Mouse (Mus musculus): ENCODE results near the gene Lrmda. TPM values are rescaled to one million over a fixed set of nuclear protein-coding genes. Genes with fewer than 3 reads are reported as not detected.

The Lrmda gene
- total RNA-seq, 2 experiments from 2014 or later = 1.5 to 2.4 TPM

DNA sequence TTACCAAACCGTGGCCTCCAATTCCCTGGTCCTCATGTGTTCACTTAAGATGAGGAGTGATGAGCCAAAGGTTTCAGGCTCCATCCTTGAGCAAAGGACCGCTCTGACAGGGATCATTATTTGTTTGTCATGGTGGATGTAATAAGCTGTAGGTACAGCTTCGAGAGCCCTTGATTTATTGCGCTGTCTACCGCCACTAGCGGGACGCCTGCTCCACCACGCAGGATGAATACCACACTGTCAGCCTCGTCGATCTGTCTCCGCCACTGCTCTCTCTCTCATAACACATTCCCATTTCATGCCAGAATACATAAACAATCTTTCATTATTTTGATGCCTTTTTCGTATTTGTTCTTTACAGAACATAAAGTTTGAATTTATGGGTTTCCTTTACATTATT is 235.9 kb downstream of the Lrmda start:
- no peak for DNase-seq

DNA sequence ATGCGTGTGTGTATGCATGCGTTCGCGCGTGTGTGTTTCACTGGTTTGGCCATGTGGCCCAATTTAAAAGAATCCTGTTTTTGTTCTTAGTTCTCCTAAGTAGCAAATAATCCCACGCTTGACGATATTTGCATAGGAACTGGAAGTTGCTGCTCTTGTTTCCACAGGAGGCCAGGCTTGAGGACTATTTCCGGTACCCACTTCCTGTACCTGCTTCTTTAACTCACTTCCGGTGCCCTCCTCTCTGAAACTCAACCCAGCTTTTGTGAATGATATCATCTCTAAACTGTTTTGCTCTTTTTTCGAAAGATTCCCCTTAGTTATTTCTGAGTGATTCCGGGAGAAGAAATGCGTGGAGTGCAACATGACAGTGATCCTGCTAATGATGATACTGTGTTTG is 236.8 kb downstream of the Lrmda start:
- DNase-seq = no peak

DNA sequence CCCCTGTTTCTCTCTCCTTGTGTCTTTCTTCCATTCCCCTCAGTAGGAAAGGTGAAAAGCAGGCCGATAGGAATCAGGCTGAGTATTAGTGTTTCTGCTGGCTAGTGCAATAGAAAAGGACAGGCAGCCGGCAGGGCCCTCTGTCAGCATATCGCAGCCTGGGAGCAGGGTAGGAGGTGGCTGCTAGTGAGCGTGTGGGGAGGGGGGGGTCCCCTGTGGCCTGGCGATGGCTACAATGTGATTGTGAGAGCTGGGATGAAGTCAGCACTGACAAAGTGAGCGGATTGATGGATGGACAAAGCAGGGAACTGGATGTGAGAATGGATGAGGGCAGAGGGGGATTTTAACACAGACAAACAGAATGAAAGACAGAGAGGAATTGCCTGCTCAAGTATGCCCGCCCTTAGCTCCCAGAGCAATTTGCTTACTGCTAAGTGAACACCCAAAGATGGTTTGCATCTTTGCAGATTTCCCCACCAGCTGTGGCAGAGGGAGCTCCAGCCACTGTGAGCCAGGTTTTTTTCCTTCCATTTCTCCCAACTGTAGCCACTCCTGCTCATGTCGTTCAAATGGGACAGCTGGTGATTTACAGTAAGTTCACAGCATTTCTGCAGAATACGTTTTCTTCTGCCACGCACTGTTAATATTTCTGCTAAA is 240.0 kb downstream of the Lrmda start:
- DNase-seq = peak; percentile 2 to 3

DNA sequence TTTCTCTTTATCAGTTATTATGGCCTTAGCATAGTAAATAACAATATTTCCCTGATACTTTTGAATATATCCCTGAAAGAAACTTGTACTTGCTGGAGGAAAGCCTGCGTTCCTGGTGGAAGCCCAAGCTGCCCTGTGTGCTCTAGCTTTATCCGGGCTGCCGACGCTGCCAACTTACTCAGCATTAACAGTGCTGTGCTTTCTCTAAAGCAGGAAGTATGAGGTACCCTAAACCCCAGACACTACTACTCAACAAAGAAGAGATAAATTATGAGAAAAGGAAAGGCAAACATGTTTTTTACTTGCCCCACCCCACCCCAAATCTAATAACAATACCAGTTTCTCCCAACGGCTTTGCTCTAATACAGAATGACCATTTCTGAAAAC is 240.5 kb downstream of the Lrmda start:
- no peak for DNase-seq

DNA sequence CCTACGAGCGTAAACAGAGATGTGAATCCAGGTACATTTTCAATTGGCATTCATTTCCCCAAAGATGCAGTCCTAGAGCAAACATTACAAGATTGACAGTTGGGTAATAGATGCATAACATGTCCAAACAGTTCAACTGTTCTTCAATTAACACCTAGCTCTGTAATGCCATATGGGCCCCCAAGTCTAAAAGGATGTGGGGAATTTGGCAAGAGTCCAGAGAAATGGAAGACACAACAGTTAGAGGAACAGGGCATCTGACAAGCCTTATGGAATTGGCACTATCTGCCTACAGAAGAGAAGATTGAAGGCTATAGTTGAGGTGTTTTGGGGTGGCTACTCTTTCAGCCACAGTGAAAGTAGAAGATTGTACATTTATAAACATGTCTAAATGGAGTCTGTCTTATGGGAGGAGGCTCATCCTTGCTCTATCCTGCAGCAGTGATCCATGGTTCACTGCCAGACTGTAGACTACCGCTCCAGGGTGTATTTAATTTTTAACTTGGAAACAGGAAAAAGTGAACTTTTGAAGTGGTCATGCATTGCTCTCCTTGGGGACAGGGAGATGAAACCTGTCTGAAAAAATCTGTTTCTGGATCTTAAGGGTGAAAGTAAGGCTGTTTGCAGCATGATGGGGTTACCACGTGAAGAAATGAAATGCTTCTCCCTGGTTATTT is 245.9 kb downstream of the Lrmda start:
- DNase-seq = no peak

DNA sequence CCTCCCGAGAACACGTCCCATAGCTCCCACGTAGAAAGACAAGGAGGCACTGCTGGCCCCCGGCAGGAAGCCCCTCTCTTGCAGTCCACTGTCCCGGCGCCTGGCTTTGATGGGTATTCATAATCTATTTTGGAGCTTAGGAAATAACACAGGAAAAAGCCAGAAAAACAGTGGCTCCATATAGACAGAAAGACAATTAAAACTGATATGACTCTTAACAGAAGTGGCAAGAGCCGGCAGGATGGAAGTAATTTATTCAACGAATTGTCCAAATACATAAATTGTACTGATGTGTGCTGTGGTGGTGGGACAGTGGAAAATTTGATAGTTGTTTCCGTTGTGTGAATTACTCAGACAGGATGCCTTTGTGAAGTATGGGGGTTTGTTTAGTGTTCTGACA is 250.3 kb downstream of the Lrmda start:
- DNase-seq = no peak

DNA sequence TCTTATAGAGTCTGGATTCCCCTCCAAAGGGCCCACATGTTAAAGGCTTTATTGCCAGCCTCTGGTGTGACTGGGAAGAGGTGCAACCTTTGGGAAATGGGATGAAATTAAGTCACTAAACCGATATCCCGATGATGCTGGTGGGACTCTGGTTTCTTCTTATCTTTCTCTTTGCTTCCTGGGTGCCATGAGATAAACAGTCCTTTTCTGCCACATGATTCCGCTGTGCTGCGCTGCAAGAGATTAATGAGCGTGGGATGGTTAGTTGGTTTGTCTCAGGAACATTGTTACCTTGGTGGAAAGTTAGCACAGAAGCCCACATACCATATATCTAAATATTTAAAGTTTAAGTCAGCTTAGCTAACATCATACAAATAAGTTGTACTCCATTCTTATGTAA is 258.5 kb downstream of the Lrmda start:
- DNase-seq = no peak

DNA sequence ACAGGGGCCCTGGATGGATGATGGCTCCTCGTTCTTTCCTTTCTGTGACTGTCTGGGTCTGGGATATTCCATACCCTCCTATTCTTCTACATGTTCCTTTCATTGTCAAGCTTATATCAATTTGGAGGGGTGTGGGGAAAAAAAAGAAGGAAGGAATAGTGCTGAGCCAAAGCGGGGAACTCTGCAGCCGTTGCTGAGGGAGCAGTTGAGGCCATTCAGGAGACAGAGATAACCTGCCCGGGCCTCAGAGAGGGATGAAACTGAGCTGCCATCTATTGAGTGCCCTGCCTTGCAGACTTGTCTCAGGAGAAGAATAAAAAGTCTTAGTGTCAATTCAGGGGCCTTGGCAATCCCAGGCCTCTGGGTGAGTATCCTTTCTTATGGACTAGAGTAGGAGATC is 260.1 kb downstream of the Lrmda start:
- no peak for DNase-seq

DNA sequence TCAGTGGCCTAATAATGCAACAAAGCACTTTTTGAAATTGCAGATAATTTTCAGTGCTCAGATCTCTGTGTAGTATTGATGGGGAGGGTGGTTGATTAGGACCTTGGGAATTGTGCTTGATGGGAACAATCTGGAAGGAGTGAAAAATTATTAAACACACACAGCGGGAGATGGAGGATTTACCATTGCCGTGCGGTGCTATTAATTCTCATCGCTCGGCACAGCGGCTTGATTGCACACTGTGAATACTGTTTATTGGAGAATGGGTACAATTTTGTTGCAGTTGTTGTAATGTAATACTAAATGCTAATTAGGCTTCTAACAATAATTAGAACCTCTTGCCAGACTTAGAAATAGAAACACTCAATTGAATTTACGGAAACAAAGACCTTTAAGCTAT is 262.1 kb downstream of the Lrmda start:
- DNase-seq = no peak

DNA sequence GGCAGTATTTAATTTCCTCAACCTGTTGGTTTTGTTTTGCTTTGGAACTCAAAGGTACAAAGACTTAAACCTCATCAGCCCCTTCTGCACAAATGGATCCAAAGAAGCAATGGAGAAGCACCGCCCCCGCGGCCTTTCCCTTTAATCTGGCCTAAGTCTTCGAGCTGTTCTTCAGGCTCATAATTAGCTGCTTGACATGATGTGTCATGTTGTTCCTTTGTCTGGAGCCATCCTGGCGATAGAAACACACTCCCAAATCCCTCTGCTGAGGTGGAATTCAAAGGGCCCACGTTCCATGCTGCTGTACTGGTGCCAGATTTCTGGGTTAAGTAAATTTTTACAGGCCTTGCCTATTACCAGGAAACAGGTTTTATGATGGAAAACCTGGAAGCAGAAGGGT is 263.3 kb downstream of the Lrmda start:
- DNase-seq = no peak

DNA sequence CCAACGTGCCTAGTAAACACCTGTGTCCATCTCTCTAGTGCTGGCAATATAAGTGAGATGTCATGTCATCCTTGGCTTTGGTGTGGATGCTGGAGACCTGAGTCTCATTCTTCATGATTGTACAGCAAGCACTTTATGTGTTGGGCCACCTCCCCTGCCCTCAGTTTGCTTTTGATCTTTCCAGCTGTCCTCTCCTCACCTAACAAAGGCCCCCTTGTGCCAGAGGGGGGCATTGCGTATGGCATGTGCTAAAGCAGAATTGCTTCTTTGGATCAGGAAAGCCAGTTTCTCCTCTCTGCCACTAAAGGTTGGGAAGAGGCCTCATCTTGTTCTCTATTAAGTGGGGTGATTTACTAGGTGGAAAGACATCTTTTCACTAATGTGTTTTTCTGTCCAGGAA is 264.2 kb downstream of the Lrmda start:
- DNase-seq = no peak

DNA sequence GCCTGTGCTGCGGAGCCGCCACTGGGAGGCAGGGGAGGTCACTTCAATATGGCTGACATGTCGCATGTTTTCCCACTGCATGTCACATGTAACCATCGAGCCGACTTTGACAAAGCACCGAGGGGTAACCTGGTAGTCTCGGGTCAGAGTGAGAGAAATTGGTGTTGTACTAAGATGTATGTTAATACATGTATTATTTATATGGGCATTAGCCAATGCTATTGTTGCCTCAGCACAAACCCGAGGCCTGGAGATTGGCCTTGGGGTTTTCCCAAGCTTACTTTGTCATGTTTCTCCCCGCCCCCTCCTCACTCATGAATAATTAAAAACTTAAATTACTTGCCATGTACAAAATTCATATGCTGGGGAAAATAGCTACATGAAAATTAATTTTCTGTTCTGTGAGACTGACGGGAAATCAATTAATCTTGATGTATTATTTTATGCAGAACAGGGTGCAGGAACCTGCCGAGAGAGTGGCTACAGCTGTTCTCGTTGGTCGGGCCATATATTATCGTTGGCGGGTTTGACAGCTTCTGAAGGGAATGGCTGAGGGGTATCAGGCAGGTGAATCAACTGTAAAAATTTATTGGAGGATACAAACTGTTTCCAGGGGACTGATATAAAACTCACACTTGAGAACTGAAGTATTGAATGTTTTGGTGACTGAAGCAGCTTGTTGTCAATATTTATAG is 265.5 kb downstream of the Lrmda start:
- DNase-seq = no peak

DNA sequence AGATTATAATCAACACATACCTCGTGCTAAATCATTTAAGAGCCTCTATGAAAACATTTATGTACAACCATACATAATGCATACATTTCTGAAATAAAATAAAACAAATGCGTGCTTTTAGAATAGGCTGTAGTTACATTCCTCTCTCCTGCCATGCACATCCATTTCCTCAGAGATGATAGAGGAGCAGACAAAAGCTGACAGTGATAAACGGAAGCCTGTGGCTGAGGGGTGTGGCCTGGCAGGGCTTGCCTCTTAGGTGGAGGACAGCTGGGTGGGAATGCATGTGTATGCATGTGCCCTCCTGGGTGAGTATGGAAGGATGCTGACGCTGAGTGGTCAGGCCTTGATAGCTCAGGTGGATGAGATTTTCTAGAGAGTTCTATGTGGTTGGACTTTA is 266.3 kb downstream of the Lrmda start:
- no peak for DNase-seq

DNA sequence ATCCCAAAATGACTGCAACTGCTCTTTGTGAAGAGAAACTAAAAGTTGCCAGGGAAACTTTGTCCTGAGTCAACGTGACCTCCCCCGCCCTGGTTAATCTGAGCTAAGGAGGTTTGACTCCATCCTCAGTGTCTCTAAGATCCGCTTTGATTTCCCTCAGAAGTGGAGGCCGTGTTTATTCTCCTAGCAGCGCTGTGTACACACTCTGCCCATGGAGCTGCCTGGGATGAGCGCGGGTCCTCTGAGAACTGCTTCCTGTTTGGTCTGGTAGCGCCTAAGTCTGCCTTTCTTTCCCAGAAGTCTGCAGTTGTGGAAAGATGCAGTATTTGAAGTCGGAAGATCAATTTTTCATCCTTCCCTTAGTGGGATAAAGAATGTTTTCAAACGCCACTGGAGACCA is 268.7 kb downstream of the Lrmda start:
- no peak for DNase-seq

DNA sequence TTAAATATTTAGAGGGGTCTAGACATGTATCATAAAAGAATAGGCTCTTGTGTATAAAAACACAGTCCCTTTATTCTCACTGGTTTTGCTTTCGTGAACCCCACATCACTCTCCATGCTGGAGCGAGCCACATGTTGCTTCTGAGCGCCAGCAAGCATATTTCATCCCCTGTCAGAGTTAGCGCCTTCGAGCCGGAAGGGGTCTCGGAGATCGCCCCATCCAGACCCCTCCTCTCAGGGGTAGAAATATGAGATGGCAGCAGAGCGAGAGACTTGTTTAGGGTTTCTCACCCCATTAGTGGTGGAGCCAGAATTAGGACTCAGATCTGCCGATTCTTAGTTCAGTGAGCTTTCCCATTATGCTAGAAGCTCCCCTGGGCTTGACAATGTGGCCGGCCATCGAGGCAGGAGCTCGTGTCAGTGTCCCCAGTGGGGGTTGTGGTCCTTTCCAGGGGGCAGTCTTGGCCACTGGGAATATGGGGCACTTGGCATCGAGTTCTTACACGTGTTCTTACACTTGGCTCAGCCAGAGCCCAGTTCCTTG is 269.9 kb downstream of the Lrmda start:
- no peak for DNase-seq

DNA sequence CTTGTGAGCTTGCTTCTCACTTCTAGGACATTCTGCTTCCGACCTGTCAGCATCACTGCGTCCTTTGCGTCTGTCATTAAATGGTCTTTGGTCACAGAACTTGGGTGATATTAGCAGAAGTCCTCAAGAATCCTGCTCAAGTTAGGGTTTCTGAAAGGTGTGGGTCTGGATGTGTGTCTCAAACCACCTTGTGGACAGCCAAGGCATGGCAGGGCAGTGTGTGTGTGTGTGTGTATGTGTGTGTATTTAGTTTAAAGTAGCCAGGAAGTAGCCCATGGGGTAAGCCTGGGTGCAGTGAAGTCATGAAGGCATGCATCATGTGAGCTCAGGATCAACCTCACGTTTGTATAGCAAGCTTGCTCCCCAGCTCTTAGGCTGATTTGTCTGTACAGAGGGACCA is 274.9 kb downstream of the Lrmda start:
- no peak for DNase-seq

DNA sequence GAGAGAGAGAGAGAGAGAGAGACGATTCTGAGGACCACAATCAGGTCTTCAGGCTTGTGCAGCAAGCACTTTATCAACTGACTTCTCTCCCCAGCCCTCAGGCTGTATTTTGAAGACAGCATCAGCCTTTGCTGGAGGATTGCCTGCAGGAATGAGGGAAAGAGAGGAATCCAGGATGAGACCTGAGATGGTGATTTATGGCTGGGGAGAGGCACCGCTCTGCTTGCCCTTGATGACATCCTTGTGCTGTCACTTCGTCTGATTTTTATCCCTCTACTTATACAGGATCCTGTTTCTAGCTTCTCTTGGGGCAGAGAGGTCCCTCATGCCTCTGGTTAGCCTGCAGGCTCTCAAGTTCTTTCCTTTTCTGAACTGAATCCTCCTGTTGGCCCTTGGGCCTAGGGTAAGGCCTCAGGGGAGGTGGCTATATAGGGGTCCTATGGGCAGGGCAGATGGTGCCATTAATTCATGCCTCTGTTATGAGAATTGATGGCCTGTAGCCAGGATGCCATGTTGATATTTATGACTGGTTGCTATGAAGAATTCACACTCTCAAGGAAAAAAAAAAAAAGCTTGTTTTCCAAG is 277.2 kb downstream of the Lrmda start:
- DNase-seq = no peak

DNA sequence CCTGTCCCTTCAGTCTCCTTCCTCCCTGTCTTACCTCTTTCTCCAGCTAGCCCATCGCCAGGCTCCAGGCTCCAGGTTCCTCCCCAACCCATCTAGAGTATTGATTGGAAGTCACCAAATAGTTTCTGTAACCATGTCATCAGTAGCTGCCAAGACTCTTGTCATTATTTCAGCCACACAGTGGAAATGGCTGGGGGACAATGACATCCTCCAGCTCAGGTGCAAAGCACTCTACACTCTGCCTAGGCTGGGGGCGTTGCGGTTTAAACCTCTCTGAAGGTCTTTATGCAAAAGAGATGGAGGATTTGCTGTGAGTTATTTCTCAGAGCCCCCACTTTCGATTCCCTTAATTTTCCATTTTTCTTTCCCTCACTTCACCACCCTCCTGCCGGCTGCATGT is 287.2 kb downstream of the Lrmda start:
- no peak for DNase-seq

DNA sequence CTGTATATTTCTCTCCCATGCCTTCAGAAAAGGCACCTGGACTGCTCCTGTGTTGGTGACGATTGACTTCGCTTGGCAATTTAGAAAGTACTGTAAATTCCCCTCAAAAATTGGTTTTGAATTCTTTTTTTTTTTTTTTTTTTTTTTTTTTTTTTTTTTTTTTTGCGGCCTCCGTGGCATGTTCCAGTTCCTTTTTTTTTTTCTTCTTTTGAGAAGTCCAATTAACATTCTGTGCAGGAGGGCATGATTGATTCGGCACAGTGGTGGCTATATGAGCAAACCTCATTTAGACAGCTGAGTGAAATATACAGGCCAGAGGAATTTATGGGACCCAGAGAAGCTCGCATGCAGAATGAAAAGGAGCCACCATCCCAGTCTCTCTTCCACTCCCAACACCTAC is 288.5 kb downstream of the Lrmda start:
- no peak for DNase-seq

DNA sequence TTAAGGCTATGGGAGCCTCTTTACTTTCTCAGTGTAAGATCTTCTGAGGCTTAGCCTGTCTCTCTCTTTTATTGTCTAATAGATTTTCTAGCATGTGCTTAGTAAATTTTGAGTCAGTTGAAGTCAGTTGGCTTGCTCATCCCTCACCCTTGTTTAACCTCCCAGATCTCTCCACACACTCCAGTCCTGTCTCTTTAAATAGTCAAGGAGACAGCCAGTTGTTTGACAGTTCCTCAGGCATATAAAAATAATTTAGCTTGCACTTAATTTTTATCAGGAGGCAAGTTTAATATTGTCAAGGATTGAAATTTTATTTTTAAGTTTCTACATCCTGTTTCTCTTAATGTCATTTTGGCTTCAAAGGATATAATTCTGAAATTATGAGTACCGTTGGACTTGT is 303.5 kb downstream of the Lrmda start:
- no peak for DNase-seq

DNA sequence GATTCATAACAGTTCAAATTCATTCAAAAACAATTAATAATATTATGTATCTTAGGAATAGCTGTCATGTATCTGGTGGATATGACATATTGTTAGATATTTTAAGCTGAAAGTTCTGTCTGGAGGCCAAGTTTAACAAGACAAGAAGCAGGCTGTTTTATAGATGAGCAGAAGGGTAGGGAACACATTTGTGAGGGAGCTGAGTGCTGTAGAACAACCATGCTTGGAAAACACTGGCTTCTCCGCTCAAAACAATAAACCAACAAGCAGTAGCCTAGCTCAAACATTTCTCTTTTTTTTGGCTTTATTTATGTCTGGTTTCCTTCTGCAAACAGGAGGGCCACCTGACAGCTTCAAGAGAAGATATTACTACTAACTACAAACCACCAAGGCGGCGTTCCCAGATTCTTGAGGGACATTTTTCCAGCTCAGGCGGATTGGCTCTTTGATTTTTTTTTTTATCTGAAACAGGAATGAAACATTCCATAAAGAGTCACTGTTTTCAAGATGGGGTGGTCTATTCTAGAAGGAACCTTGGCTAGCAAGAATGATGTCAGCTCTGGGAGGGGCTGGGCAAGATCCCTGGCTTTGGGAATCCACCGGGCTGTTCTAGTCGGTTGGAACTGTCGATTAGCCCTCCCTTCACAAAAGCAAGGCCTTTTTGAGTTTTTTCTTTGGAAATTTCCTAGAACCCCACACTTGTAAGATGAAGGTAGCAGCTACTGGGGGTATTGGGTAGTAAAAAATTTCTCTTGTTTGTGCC is 304.2 kb downstream of the Lrmda start:
- peak in 1 of 2 experiments; percentile 17 for DNase-seq

DNA sequence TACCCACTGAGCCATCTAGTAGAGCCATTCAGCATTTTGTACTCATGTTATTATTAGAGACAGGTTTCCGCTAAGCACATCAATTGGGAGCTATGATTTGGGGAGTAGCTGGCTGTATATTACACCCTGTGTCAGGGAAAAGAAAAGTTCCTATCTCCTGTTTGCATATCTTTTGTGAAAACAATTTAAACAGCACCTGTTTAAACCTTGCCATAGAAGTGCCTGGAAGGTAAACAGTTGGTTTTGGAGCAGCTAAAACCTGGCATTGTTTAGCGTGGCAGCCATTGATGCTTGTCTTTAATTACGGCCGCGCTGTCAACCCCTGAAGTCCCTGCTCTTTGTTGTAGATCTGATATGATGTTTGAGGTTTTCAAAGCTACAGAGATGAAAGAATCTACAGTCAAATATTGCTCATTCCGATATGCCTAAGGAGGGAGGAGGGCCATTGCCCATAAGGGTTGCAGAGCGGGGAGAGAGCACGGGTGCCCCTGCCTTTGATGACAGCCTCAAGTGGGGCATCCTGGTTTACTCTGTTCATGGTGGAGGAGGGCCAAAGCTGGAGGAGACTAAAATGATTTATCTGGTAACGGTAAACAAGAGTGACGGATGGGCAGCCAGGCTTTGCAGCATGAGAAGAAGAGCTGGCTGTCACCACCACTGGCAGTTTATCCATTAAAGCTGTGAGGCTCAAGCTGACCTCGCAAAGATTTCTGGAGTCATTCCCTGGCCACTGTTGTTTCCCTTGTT is 306.9 kb downstream of the Lrmda start:
- no peak for DNase-seq

All from heart, adult 18-20 months (tissue).